Mouse (Mus musculus): ENCODE data around the gene Ostm1.

GRCm38 (mm10) chr10:42734546-42735060 lies 151.0 kb downstream of the Ostm1 start:
- TF ChIP-seq CTCF (IDR thresholded peaks at IDR 0.05; ENCODE audit: low read depth) (peak; percentile 54), EP300 (IDR thresholded peaks at IDR 0.05; ENCODE audit: low read depth) (no peak)
